Mouse (Mus musculus): ENCODE measurements around the gene Ddc.

DNA sequence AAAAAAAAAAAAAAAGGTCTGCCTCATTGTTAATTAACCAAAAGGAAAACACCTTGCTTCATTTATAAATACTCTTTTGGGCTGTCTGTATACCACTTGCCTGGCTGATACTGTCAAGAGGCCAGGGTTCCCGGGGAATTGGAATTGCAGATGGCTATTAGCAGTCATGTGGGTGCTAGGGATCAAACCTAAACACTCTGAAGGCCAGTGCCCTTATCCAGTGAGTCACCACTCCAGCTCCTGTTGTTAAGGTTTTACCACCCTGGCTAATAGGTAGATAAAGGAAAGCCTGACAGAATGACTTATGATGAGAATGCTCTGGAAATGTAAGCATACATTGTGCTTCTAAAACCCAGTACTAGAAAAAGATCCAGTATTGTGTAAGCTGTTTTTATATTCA, 103.3 kb downstream of the Ddc start:
- TF ChIP-seq CTCF (IDR thresholded peaks at IDR 0.05; ENCODE audit: borderline replicate concordance, control insufficient read depth, extremely low read depth, insufficient read depth, low read length, poor library complexity) (no peak), POLR2A (IDR thresholded peaks at IDR 0.05; ENCODE audit: control insufficient read depth, extremely low read depth, insufficient read depth, low read length, poor library complexity) (no peak)
